25 mouse cellular contexts compared by ENCODE assay signal in the genomic region with DNA sequence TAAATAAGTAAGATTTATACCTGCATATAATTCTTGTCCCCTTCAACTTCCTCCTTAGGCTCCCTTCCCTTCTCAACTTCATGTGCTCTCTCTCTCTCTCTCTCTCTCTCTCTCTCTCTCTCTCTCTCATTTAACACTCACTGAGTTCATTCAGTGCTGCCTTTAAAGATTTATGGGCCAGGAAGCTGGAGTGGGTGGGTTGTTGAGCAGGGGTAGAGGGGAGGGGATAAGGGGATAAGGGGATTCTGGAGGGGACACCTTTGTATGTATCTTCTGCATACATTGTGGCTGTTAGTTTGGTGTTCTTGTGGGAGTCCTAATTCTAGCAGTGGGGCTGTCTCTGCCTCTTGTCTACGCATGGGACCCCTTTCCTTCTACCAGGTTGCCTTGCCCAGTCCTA.
"Had no signal": no experiment of that assay in that cellular context is flagged by ENCODE, and none has a peak within 500 bp of the region (broad histone marks: within the 10 kb centered on the region; RNA-seq: fewer than 3 reads in every experiment).

No protein-coding gene starts in this region.

- H3K4me1 ChIP-seq: heart, embryonic 13.5 days; heart, embryonic 15.5 days; hindbrain, embryonic 13.5 days; hindbrain, embryonic 15.5 days; limb, embryonic 15.5 days; liver, embryonic 12.5 days had no signal

- H3K27me3 ChIP-seq: heart, embryonic 13.5 days; heart, embryonic 15.5 days; hindbrain, embryonic 13.5 days; hindbrain, embryonic 15.5 days; limb, embryonic 15.5 days; liver, embryonic 12.5 days had no signal

- H3K9me3 ChIP-seq: heart, embryonic 13.5 days; heart, embryonic 15.5 days; hindbrain, embryonic 13.5 days; hindbrain, embryonic 15.5 days; limb, embryonic 13.5 days; limb, embryonic 15.5 days; liver, embryonic 12.5 days had no signal

- H3K4me3 ChIP-seq: heart, adult 2 months; heart, embryonic 13.5 days; heart, embryonic 15.5 days; hindbrain, embryonic 13.5 days; hindbrain, embryonic 15.5 days; limb, embryonic 13.5 days; limb, embryonic 15.5 days; liver, embryonic 12.5 days had no signal

- H3K9ac ChIP-seq: heart, embryonic 13.5 days; heart, embryonic 15.5 days; hindbrain, embryonic 13.5 days; hindbrain, embryonic 15.5 days; limb, embryonic 13.5 days; limb, embryonic 15.5 days; liver, embryonic 12.5 days; liver, embryonic 14.5 days had no signal

- DNase-seq: gastrocnemius, postnatal 14 days; gastrocnemius, postnatal 36 days; heart, adult 11 months; heart, adult 2 months; heart, postnatal 14 days; heart, postnatal 36 days; kidney, adult 11 months; kidney, adult 8-10 months; kidney, postnatal 14 days; kidney, postnatal 36 days; layer of hippocampus, adult 9-11 months; layer of hippocampus, postnatal 36 days; left cerebral cortex, postnatal 4 days had no signal

- H3K27ac ChIP-seq: heart, adult 2 months; heart, embryonic 13.5 days; heart, embryonic 15.5 days; hindbrain, embryonic 13.5 days; hindbrain, embryonic 15.5 days; hindbrain, postnatal 0 days; kidney, postnatal 0 days; limb, embryonic 13.5 days; limb, embryonic 15.5 days; liver, embryonic 12.5 days; liver, embryonic 14.5 days had no signal

- H3K4me2 ChIP-seq: heart, embryonic 11.5 days; heart, embryonic 13.5 days; heart, embryonic 15.5 days; hindbrain, embryonic 13.5 days; hindbrain, embryonic 15.5 days; limb, embryonic 13.5 days; limb, embryonic 15.5 days; liver, embryonic 12.5 days had no signal

- ATAC-seq: hindbrain, postnatal 0 days; intestine, embryonic 16.5 days; liver, embryonic 12.5 days had no signal

- H3K36me3 ChIP-seq: heart, embryonic 13.5 days; heart, embryonic 15.5 days; hindbrain, embryonic 13.5 days; hindbrain, embryonic 15.5 days; limb, embryonic 13.5 days; limb, embryonic 15.5 days; liver, embryonic 12.5 days had no signal
